Mouse (Mus musculus): ENCODE results near the gene Gm49368. TPM values are rescaled to one million over a fixed set of nuclear protein-coding genes. Genes with fewer than 3 reads are reported as not detected.

The Gm49368 gene
- total and polyA plus RNA-seq, 3 experiments: not detected

DNA sequence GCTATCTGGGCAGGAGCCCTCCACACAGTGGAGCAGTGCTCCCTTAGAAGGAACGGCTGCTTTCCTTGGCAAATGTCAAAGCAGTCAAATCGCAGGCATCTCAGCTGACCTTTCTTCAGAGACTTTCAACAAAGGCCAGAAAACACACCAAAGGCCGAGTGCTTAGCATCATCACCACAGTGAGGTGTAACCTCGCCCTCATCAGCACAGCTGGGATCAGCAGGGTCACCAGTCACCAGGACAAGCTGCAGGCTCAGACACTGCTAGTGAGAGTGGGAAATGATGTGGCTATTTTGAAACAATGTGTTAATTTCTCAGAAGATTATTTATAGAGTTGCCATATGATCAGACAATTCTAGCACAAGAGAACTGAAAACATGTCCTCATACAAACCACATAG lies 74.4 kb downstream of the Gm49368 start:
- H3K79me2 ChIP-seq (ENCODE audit: control insufficient read depth, insufficient read depth, low read length, poor library complexity): no peaks in the 10 kb centered on the region
- peaks cover 0 to 9% of the 10 kb centered on the region in 2 experiments; a peak in 2 of 4 replicates for H3K36me3 ChIP-seq (ENCODE audit: control insufficient read depth in 1 of 2, insufficient read depth in 2 of 2, low read length in 2 of 2)
- no peak overlapping the region for H3K9ac ChIP-seq (ENCODE audit: control insufficient read depth, low read depth, low read length, poor library complexity, severe bottlenecking)
- H3K4me1 ChIP-seq (ENCODE audit: control insufficient read depth in 1 of 2, insufficient read depth in 2 of 2, low read length in 2 of 2): peaks cover 6 to 20% of the 10 kb centered on the region in 2 experiments; a peak in 3 of 4 replicates
- TF ChIP-seq ZMIZ1 (IDR thresholded peaks at IDR 0.05; ENCODE audit: low read depth, low read length): no peak
- no peak for TF ChIP-seq JUND (IDR thresholded peaks at IDR 0.05; ENCODE audit: low read depth, low read length)
- TF ChIP-seq UBTF (IDR thresholded peaks at IDR 0.05; ENCODE audit: borderline replicate concordance, insufficient read depth, low read depth, low read length): no peak
- TF ChIP-seq EP300 (IDR thresholded peaks at IDR 0.05; ENCODE audit: low read depth in 1 of 2, low read length in 2 of 2): no peak
- no peak for TF ChIP-seq GABPA (IDR thresholded peaks at IDR 0.05; ENCODE audit: low read depth, low read length)
- no peak for TF ChIP-seq ELF1 (IDR thresholded peaks at IDR 0.05; ENCODE audit: low read depth, low read length)
- no peak for TF ChIP-seq RAD21 (IDR thresholded peaks at IDR 0.05; ENCODE audit: low read depth, low read length)
- no peak for TF ChIP-seq NELFE (IDR thresholded peaks at IDR 0.05; ENCODE audit: low read depth, low read length)
- TF ChIP-seq KAT2A (conservative IDR thresholded peaks at IDR 0.05; ENCODE audit: low read depth, low read length): no peak
- TF ChIP-seq BHLHE40 (IDR thresholded peaks at IDR 0.05; ENCODE audit: borderline replicate concordance, low read depth, low read length): no peak
- TF ChIP-seq HCFC1 (IDR thresholded peaks at IDR 0.05; ENCODE audit: low read depth, low read length): no peak
- TF ChIP-seq MXI1 (IDR thresholded peaks at IDR 0.05; ENCODE audit: low read depth, low read length): no peak
- TF ChIP-seq TCF12 (IDR thresholded peaks at IDR 0.05; ENCODE audit: low read depth, low read length): no peak
- no peak for TF ChIP-seq SIN3A (IDR thresholded peaks at IDR 0.05; ENCODE audit: low read length)
- no peak overlapping the region for H3K27ac ChIP-seq (ENCODE audit: control insufficient read depth, low read depth, low read length)
- H3K9me3 ChIP-seq (replicated peaks; ENCODE audit: insufficient read depth, low read length): no peaks in the 10 kb centered on the region
- peaks cover 3 to 7% of the 10 kb centered on the region in 2 experiments; a peak in 1 of 4 replicates for H3K27me3 ChIP-seq (ENCODE audit: control insufficient read depth in 1 of 2, insufficient read depth in 2 of 2, low read length in 2 of 2)
- H3K4me3 ChIP-seq (ENCODE audit: control insufficient read depth in 1 of 2, insufficient read depth in 1 of 2, low read depth in 2 of 2, low read length in 2 of 2): no peak overlapping the region
- DNase-seq (ENCODE audit: low read depth, low spot score): no peak

DNA sequence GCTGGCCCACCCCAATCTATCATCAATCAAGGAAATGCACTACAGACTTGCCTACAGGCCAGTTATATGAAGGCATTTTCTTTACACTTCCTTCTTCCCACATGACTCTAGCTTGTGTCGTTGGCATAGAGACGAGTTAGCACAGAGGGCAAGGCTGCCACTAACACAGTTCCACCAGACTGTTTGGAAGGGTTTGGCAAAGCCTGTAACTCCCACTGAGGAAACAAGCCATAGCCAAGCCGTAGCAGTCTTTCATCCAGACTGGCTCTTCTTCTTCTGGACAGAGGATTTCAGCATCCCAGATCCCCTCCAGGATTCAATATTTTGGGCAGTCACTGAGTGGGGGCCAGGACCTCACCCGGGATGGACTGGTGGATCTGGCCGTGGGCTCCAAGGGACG lies 77.1 kb downstream of the Gm49368 start:
- Histone ChIP-seq H3K79me2 (ENCODE audit: control insufficient read depth, insufficient read depth, low read length, poor library complexity) (no peaks in the 10 kb centered on the region), H3K27me3 (ENCODE audit: control insufficient read depth in 1 of 2, insufficient read depth in 2 of 2, low read length in 2 of 2) (peaks cover 7 to 16% of the 10 kb centered on the region in 2 experiments; a peak in 3 of 4 replicates), H3K36me3 (ENCODE audit: control insufficient read depth in 1 of 2, insufficient read depth in 2 of 2, low read length in 2 of 2) (no peaks in the 10 kb centered on the region), H3K4me3 (ENCODE audit: control insufficient read depth in 1 of 2, insufficient read depth in 1 of 2, low read depth in 2 of 2, low read length in 2 of 2) (no peak overlapping the region), H3K27ac (ENCODE audit: control insufficient read depth, low read depth, low read length) (no peak overlapping the region), H3K4me1 (ENCODE audit: control insufficient read depth in 1 of 2, insufficient read depth in 2 of 2, low read length in 2 of 2) (no peaks in the 10 kb centered on the region), H3K9me3 (replicated peaks; ENCODE audit: insufficient read depth, low read length) (no peaks in the 10 kb centered on the region), H3K9ac (ENCODE audit: control insufficient read depth, low read depth, low read length, poor library complexity, severe bottlenecking) (no peak overlapping the region)
- no peak for DNase-seq (ENCODE audit: low read depth, low spot score)
- TF ChIP-seq ELF1 (IDR thresholded peaks at IDR 0.05; ENCODE audit: low read depth, low read length): no peak
- TF ChIP-seq KAT2A (conservative IDR thresholded peaks at IDR 0.05; ENCODE audit: low read depth, low read length): no peak
- no peak for TF ChIP-seq MAFK (IDR thresholded peaks at IDR 0.05; ENCODE audit: borderline replicate concordance, low read depth, low read length)
- TF ChIP-seq MYC (IDR thresholded peaks at IDR 0.05; ENCODE audit: low read depth, low read length): no peak
- TF ChIP-seq MAX (IDR thresholded peaks at IDR 0.05; ENCODE audit: low read length): no peak
- no peak for TF ChIP-seq POLR2A (IDR thresholded peaks at IDR 0.05; ENCODE audit: control insufficient read depth in 1 of 2, insufficient read depth in 1 of 2, low read depth in 1 of 2, low read length in 2 of 2, poor library complexity in 1 of 2)
- TF ChIP-seq SIN3A (IDR thresholded peaks at IDR 0.05; ENCODE audit: low read length): no peak
- no peak for TF ChIP-seq TBP (IDR thresholded peaks at IDR 0.05; ENCODE audit: low read depth, low read length)
- TF ChIP-seq NRF1 (IDR thresholded peaks at IDR 0.05; ENCODE audit: insufficient read depth, low read depth, low read length, poor library complexity, severe bottlenecking): no peak
- no peak for TF ChIP-seq BHLHE40 (IDR thresholded peaks at IDR 0.05; ENCODE audit: borderline replicate concordance, low read depth, low read length)
- no peak for TF ChIP-seq SMC3 (IDR thresholded peaks at IDR 0.05; ENCODE audit: low read depth, low read length)
- TF ChIP-seq JUND (IDR thresholded peaks at IDR 0.05; ENCODE audit: low read depth, low read length): no peak
- TF ChIP-seq CHD1 (IDR thresholded peaks at IDR 0.05; ENCODE audit: low read depth, low read length): no peak
- no peak for TF ChIP-seq ZMIZ1 (IDR thresholded peaks at IDR 0.05; ENCODE audit: low read depth, low read length)
- TF ChIP-seq POLR2AphosphoS2 (IDR thresholded peaks at IDR 0.05; ENCODE audit: low read length): no peak
- no peak for TF ChIP-seq MYB (IDR thresholded peaks at IDR 0.05; ENCODE audit: low read depth, low read length)
- TF ChIP-seq UBTF (IDR thresholded peaks at IDR 0.05; ENCODE audit: borderline replicate concordance, insufficient read depth, low read depth, low read length): no peak
- no peak for TF ChIP-seq HCFC1 (IDR thresholded peaks at IDR 0.05; ENCODE audit: low read depth, low read length)
- TF ChIP-seq USF1 (IDR thresholded peaks at IDR 0.05; ENCODE audit: low read depth, low read length): no peak
- no peak for TF ChIP-seq EP300 (IDR thresholded peaks at IDR 0.05; ENCODE audit: low read depth in 1 of 2, low read length in 2 of 2)
